ENCODE assay signal across 28 mouse cellular contexts in the genomic region with DNA sequence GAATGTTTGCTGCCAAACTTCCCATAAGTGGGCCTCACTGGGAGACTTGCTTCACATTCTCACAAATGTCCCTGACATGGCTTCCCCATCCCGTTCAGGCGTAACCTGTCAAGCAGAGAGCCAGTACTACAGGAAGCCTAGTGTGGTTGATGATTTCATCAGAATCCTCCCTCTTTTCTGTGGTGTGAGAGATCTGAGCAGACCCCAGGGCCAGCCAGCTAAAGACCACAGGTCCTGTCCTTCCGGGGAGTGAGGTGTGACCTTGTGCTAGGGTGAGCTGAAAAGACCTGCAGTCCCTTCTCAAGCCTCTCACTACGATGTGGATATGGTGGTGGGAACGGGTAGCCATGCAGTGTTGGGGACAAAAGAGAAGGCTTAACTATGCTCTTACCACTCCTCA. TPM values are rescaled to one million over a fixed set of nuclear protein-coding genes. Genes with fewer than 3 reads are reported as not detected.
"Had no signal": no experiment of that assay in that cellular context is flagged by ENCODE, and none has a peak within 500 bp of the region (broad histone marks: within the 10 kb centered on the region; RNA-seq: fewer than 3 reads in every experiment).

No protein-coding gene starts in this region.

- H3K4me2 ChIP-seq: liver, embryonic 15.5 days; lung, embryonic 15.5 days; midbrain, embryonic 13.5 days; midbrain, embryonic 15.5 days; neural tube, embryonic 12.5 days had no signal

- ATAC-seq: liver, postnatal 0 days; lung, postnatal 0 days; midbrain, embryonic 13.5 days; midbrain, embryonic 15.5 days had no signal

- H3K27ac ChIP-seq: liver, embryonic 15.5 days; lung, embryonic 15.5 days; macrophage; midbrain, embryonic 10.5 days; midbrain, embryonic 13.5 days; midbrain, embryonic 15.5 days; neural tube, embryonic 12.5 days had no signal

- H3K4me1 ChIP-seq: liver, embryonic 15.5 days; midbrain, embryonic 10.5 days; midbrain, embryonic 13.5 days; midbrain, embryonic 15.5 days; neural tube, embryonic 12.5 days had no signal

- H3K36me3 ChIP-seq: liver, embryonic 15.5 days; lung, embryonic 15.5 days; midbrain, embryonic 10.5 days; midbrain, embryonic 13.5 days; midbrain, embryonic 15.5 days; neural tube, embryonic 12.5 days had no signal

- H3K9ac ChIP-seq: liver, embryonic 15.5 days; liver, postnatal 0 days; lung, embryonic 15.5 days; midbrain, embryonic 13.5 days; midbrain, embryonic 15.5 days; neural tube, embryonic 12.5 days had no signal

- H3K27me3 ChIP-seq: liver, embryonic 15.5 days; lung, embryonic 15.5 days; midbrain, embryonic 13.5 days; midbrain, embryonic 15.5 days; neural tube, embryonic 12.5 days had no signal

- H3K4me3 ChIP-seq: liver, embryonic 15.5 days; lung, embryonic 15.5 days; midbrain, embryonic 10.5 days; midbrain, embryonic 13.5 days; midbrain, embryonic 15.5 days; neural tube, embryonic 12.5 days had no signal

- H3K9me3 ChIP-seq: liver, embryonic 15.5 days; lung, embryonic 15.5 days; midbrain, embryonic 10.5 days; midbrain, embryonic 13.5 days; midbrain, embryonic 15.5 days; neural tube, embryonic 12.5 days had no signal

- DNase-seq: liver, postnatal 0 days; lung, adult 2 months; lung, postnatal 14 days; lung, postnatal 36 days; retina, postnatal 1 day; right cerebral cortex, adult 18-20 months; right cerebral cortex, postnatal 25 days; right cerebral cortex, postnatal 4 days; spleen, adult 18-20 months; thymus, adult 18-20 months; thymus, postnatal 14 days; thymus, postnatal 36 days had no signal

RNA-seq across cellular contexts. Expression of a gene that starts 17.7 kb away (rescaled TPM):
- total RNA-seq: megakaryocyte, adult 5-6 weeks; megakaryocyte-erythroid progenitor cell, adult 5-6 weeks; neutrophil, adult 5-6 weeks had no signal
- polyA plus RNA-seq: liver, embryonic 15.5 days; liver, postnatal 0 days; lung, adult 2 months; lung, embryonic 15.5 days; lung, postnatal 0 days; macrophage; midbrain, embryonic 10.5 days; midbrain, embryonic 13.5 days; midbrain, embryonic 15.5 days; neural tube, embryonic 12.5 days; neural tube, embryonic 14.5 days; small intestine, adult 2 months; stomach, embryonic 14.5 days; stomach, embryonic 16.5 days; thymus, postnatal 0 days had no signal
